8 mouse cellular contexts compared by ENCODE assay signal in the genomic region with DNA sequence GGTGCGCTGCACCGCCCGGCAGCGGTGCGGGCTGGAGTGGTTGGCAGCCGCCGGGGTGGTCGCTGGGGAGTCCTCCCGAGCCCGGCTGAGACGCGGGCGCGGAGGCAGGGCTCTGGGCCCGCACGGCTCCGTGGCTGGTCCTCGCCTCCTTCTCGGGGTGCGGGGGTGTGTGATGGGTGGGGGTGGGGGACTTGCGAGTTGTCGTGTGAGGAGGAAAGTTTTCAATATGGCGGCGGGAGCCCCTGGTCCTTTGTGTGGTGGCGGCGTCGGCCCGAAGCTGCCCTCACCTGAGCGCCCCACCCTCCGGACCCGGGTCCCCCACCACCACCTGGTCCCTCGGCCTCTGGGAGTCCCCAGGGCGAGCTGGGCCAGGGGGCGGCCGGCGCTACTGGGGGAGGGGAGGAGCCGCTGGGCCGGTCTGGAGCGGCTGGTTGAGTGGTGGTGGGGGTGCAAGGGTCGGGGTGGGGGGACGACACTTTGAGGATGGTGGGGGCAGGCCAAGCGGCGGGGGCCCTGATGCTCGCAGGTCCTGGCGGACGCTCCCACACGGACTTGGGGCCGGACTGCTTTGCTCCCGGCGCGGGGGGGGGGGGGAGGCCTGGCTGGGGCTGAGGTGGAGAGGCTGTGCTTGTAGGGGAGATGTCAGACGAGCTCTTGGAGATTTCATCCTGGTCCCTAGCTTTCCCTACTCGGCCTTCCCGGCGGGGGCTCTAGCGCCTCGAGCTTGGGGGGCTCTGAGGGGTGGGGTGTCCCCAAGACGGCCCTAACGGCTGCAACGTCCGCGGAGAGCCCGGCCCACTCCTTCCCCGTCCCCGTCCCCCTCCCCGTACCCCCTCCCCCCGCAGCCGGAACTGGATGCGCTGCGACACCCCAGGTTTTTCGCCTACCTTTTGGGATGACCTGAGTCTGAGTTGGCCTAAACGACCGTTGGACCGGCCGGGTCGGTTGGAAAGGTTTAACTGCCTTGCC. TPM values are rescaled to one million over a fixed set of nuclear protein-coding genes. Genes with fewer than 3 reads are reported as not detected.
DNase-seq lines count a peak whose midpoint lies in the region; ATAC-seq and TF ChIP-seq lines count a peak whose summit lies in the region.

No protein-coding gene starts in this region.

- no peaks in the 10 kb centered on the region for H3K4me1 ChIP-seq in embryonic facial prominence, embryonic 11.5 days (ENCODE audit: control insufficient read depth, insufficient read depth, low read length)
- peaks cover 18% of the 10 kb centered on the region for H3K4me1 ChIP-seq in heart, embryonic 15.5 days (replicated peaks)
- peaks cover 25% of the 10 kb centered on the region for H3K4me1 ChIP-seq in liver, postnatal 0 days (ENCODE audit: insufficient read depth)

- H3K36me3 ChIP-seq in embryonic facial prominence, embryonic 11.5 days (replicated peaks; ENCODE audit: control insufficient read depth, insufficient read depth, low read depth, low read length), result no peaks in the 10 kb centered on the region
- no peaks in the 10 kb centered on the region for H3K36me3 ChIP-seq in heart, embryonic 15.5 days
- H3K36me3 ChIP-seq in liver, postnatal 0 days (replicated peaks; ENCODE audit: insufficient read depth, low read length), result no peaks in the 10 kb centered on the region

- DNase-seq in A20 (ENCODE audit: low read depth, low spot score), result peak; percentile 73
- DNase-seq in T-cell, adult 2 months (ENCODE audit: low spot score), result peak; percentile 40
- peak; percentile 67 for DNase-seq in embryonic facial prominence, embryonic 11.5 days (ENCODE audit: low spot score)
- DNase-seq in kidney, postnatal 10 days, result peak; percentile 64
- peak; percentile 60 for DNase-seq in liver, postnatal 0 days
- peak; percentile 44 for DNase-seq in ovary, postnatal 36 days (ENCODE audit: low spot score)
- DNase-seq in thymus, postnatal 25 days, result peak; percentile 51

- ATAC-seq in embryonic facial prominence, embryonic 11.5 days (replicated peaks; ENCODE audit: insufficient number of reproducible peaks, low FRiP score, low TSS enrichment, low read depth), result no peak; the same call in 1 of the 2 replicates
- no peak for ATAC-seq in heart, embryonic 15.5 days (replicated peaks; ENCODE audit: insufficient number of reproducible peaks, insufficient read depth, low FRiP score, low read depth)
- ATAC-seq in liver, postnatal 0 days, result peak; percentile 17; the same call in 1 of the 2 replicates

- peak overlapping the region; percentile 58 for H3K4me2 ChIP-seq in embryonic facial prominence, embryonic 11.5 days (ENCODE audit: low read depth, low read length)
- H3K4me2 ChIP-seq in heart, embryonic 15.5 days, result peak overlapping the region; percentile 84
- H3K4me2 ChIP-seq in liver, postnatal 0 days (ENCODE audit: low read depth, low read length), result peak overlapping the region; percentile 99

- H3K4me3 ChIP-seq in embryonic facial prominence, embryonic 11.5 days (ENCODE audit: low read depth, low read length), result peak overlapping the region; percentile 80
- H3K4me3 ChIP-seq in heart, embryonic 15.5 days, result peak overlapping the region; percentile 98
- H3K4me3 ChIP-seq in liver, postnatal 0 days (ENCODE audit: low read depth, low read length), result peak overlapping the region; percentile 97

- WGBS in embryonic facial prominence, embryonic 11.5 days, result under 1% methylated on average over 41 of the region's 76 CpGs
- WGBS in heart, embryonic 15.5 days, result under 1% methylated on average over 67 of the region's 76 CpGs
- 1% methylated on average over 49 of the region's 76 CpGs for WGBS in liver, postnatal 0 days (ENCODE audit: insufficient replicate concordance)

- H3K27me3 ChIP-seq in embryonic facial prominence, embryonic 11.5 days (ENCODE audit: control insufficient read depth, insufficient read depth, low read length), result no peaks in the 10 kb centered on the region
- H3K27me3 ChIP-seq in heart, embryonic 15.5 days, result no peaks in the 10 kb centered on the region
- no peaks in the 10 kb centered on the region for H3K27me3 ChIP-seq in liver, postnatal 0 days (ENCODE audit: insufficient read depth, low read length)

- H3K9ac ChIP-seq in embryonic facial prominence, embryonic 11.5 days (replicated peaks; ENCODE audit: low read length), result peak overlapping the region; percentile 99
- peak overlapping the region; percentile 94 for H3K9ac ChIP-seq in heart, embryonic 15.5 days
- H3K9ac ChIP-seq in liver, postnatal 0 days (replicated peaks), result peak overlapping the region; percentile 91

- peak overlapping the region; percentile 79 for H3K27ac ChIP-seq in embryonic facial prominence, embryonic 11.5 days (replicated peaks; ENCODE audit: low read depth, low read length)
- peak overlapping the region; percentile 91 for H3K27ac ChIP-seq in heart, embryonic 15.5 days
- H3K27ac ChIP-seq in liver, postnatal 0 days (ENCODE audit: low read depth), result peak overlapping the region; percentile 81

- TF ChIP-seq EP300 in liver, postnatal 0 days (IDR thresholded peaks at IDR 0.05; ENCODE audit: low read depth), result no peak

- TF ChIP-seq CTCF in liver, postnatal 0 days (IDR thresholded peaks at IDR 0.05; ENCODE audit: low read depth), result no peak

- H3K9me3 ChIP-seq in embryonic facial prominence, embryonic 11.5 days (replicated peaks; ENCODE audit: control insufficient read depth, low read length), result no peaks in the 10 kb centered on the region
- H3K9me3 ChIP-seq in heart, embryonic 15.5 days (replicated peaks), result no peaks in the 10 kb centered on the region
- no peaks in the 10 kb centered on the region for H3K9me3 ChIP-seq in liver, postnatal 0 days (ENCODE audit: low read length)

RNA-seq across cellular contexts. Expression of a gene that starts 1.1 kb away (rescaled TPM):
- 83.6 and 84.0 TPM in 2 replicates for polyA plus RNA-seq in embryonic facial prominence, embryonic 11.5 days (2014; fragmentation: Nextera tagmentation; extraction: Ambion mirVana)
- 25.9 and 32.0 TPM in 2 replicates for polyA plus RNA-seq in heart, embryonic 15.5 days (2015; fragmentation: Nextera tagmentation; extraction: Ambion mirVana)
- 5.8 and 6.4 TPM in 2 replicates for polyA plus RNA-seq in liver, postnatal 0 days (2015; fragmentation: Nextera tagmentation; extraction: Ambion mirVana)

RNA-seq across cellular contexts. Expression of a gene that starts 11.6 kb away (rescaled TPM):
- polyA plus RNA-seq in embryonic facial prominence, embryonic 11.5 days (2014; fragmentation: Nextera tagmentation; extraction: Ambion mirVana), result not detected in 2 replicates
- polyA plus RNA-seq in heart, embryonic 15.5 days (2015; fragmentation: Nextera tagmentation; extraction: Ambion mirVana), result not detected in 2 replicates
- not detected in 2 replicates for polyA plus RNA-seq in liver, postnatal 0 days (2015; fragmentation: Nextera tagmentation; extraction: Ambion mirVana)
